Mouse (Mus musculus) forebrain, postnatal 0 days (tissue): ENCODE results near the gene Iqcm. TPM values are rescaled to one million over a fixed set of nuclear protein-coding genes. Genes with fewer than 3 reads are reported as not detected.

Experiments
- ATAC-seq: fragments of 200-750 bp; cut with Nextera tagmentation; 2 replicates; pipeline ENCODE4 v1.8.0; 2017; ENCODE audit warnings: mild to moderate bottlenecking, moderate library complexity
- DNase-seq: peaks from one replicate; pipeline ENCODE4 v3.0.0-alpha.2; 2015
- H3K27ac ChIP-seq: fragments of 300-500 bp; sonication (generic); 2 replicates; pipeline ENCODE4 v1.5.1; 2014; ENCODE audit warnings: low read depth, mild to moderate bottlenecking, antibody characterized with exemption, low read length, moderate library complexity, mixed read lengths
- H3K27me3 ChIP-seq: fragments of 300-500 bp; sonication (generic); 2 replicates; pipeline ENCODE4 v1.6.1; 2014; ENCODE audit warnings: mild to moderate bottlenecking, low read length, mixed read lengths; ENCODE audit not compliant: insufficient read depth
- H3K36me3 ChIP-seq: fragments of 300-500 bp; sonication (generic); 2 replicates; pipeline ENCODE4 v1.6.1; 2014; ENCODE audit warnings: mild to moderate bottlenecking, moderate library complexity; ENCODE audit not compliant: insufficient read depth
- H3K4me1 ChIP-seq: fragments of 300-500 bp; sonication (generic); 2 replicates; pipeline ENCODE4 v1.6.1; 2014; ENCODE audit warnings: antibody characterized with exemption; ENCODE audit not compliant: insufficient read depth
- H3K4me2 ChIP-seq: fragments of 300-500 bp; sonication (generic); 2 replicates; pipeline ENCODE4 v1.6.1; 2014; ENCODE audit warnings: low read depth, mild to moderate bottlenecking, moderate library complexity
- H3K4me3 ChIP-seq: fragments of 300-500 bp; sonication (generic); 2 replicates; pipeline ENCODE4 v1.5.1; 2014; ENCODE audit warnings: low read depth, low read length, mixed read lengths
- H3K9ac ChIP-seq: fragments of 300-500 bp; sonication (generic); 2 replicates; pipeline ENCODE4 v1.6.1; 2014; ENCODE audit warnings: mild to moderate bottlenecking
- H3K9me3 ChIP-seq: fragments of 300-500 bp; sonication (generic); 2 replicates; pipeline ENCODE4 v1.6.1; 2016; ENCODE audit warnings: low read length
- CTCF ChIP-seq: sonication (generic); IDR thresholded peaks from 2 replicates; pipeline ENCODE4 v1.5.1; 2016; ENCODE audit warnings: antibody characterized with exemption, control low read depth, low read depth
- WGBS: fragments of 180-500 bp; shearing (Covaris S2); extraction: QIAGEN DNeasy Blood & Tissue Kit; methylation state at CpG from one replicate; pipeline ENCODE4 v1.1.7; 2014; 5-methylcytosine and 5-hydroxymethylcytosine counted together
- polyA plus RNA-seq: library from polyadenylated mRNA; unstranded; fragments of >200 nt; fragmentation: Nextera tagmentation; extraction: Ambion mirVana; gene quantifications from 2 replicates; pipeline ENCODE4 v1.2.1, GENCODE M21; 2015
- total RNA-seq: library from RNA; depleted of rRNA; stranded (reverse); fragments of >200 nt; gene quantifications from 2 replicates; pipeline ENCODE4 v1.2.3, GENCODE M21; 2014; rRNA removed

Gene Iqcm
- total and polyA plus RNA-seq, 2 experiments from 2014 or later = 0.10 to 0.25 TPM

- Histone ChIP-seq H3K27ac (no peak overlapping the region), H3K4me3 (no peak overlapping the region), H3K9me3 (no peaks in the 10 kb centered on the region), H3K9ac (no peak overlapping the region), H3K4me2 (no peak overlapping the region), H3K27me3 (no peaks in the 10 kb centered on the region), H3K36me3 (no peaks in the 10 kb centered on the region), H3K4me1 (no peaks in the 10 kb centered on the region)
- WGBS = 45% methylated on average over 2 of the region's 2 CpGs
- ATAC-seq (no peak), DNase-seq (no peak)
- no peak for TF ChIP-seq CTCF
Measured at GRCm38 (mm10) chr8:75835245-75835644, 386.8 kb downstream of the Iqcm start.

GRCm38 (mm10) chr8:75917603-75918344, 469.3 kb downstream of the Iqcm start:
- H3K36me3 ChIP-seq = no peaks in the 10 kb centered on the region
- WGBS = 66% methylated on average over 15 of the region's 15 CpGs
- H3K9me3 ChIP-seq = no peaks in the 10 kb centered on the region
- no peaks in the 10 kb centered on the region for H3K4me1 ChIP-seq
- no peaks in the 10 kb centered on the region for H3K27me3 ChIP-seq
- no peak overlapping the region for H3K9ac ChIP-seq
- no peak for ATAC-seq
- no peak for DNase-seq
- no peak overlapping the region for H3K4me3 ChIP-seq
- H3K4me2 ChIP-seq = no peak overlapping the region
- TF ChIP-seq CTCF = no peak
- no peak overlapping the region for H3K27ac ChIP-seq

- H3K4me3 ChIP-seq = no peak overlapping the region
- H3K4me2 ChIP-seq = no peak overlapping the region
- ATAC-seq (peak; percentile 42; the same call in 1 of the 2 replicates), DNase-seq (peak; percentile 20)
- WGBS = 62% methylated on average over 1 of the region's 1 CpGs
- H3K9me3 ChIP-seq = no peaks in the 10 kb centered on the region
- H3K27ac ChIP-seq = no peak overlapping the region
- H3K4me1 ChIP-seq = no peaks in the 10 kb centered on the region
- no peaks in the 10 kb centered on the region for H3K27me3 ChIP-seq
- H3K36me3 ChIP-seq = no peaks in the 10 kb centered on the region
- TF ChIP-seq CTCF = no peak
- no peak overlapping the region for H3K9ac ChIP-seq
Measured at GRCm38 (mm10) chr8:75949166-75949565, 500.7 kb downstream of the Iqcm start.

- no peaks in the 10 kb centered on the region for H3K9me3 ChIP-seq
- TF ChIP-seq CTCF = no peak
- H3K27ac ChIP-seq = no peak overlapping the region
- H3K36me3 ChIP-seq = no peaks in the 10 kb centered on the region
- H3K9ac ChIP-seq = no peak overlapping the region
- ATAC-seq = no peak
- no peak for DNase-seq
- no peak overlapping the region for H3K4me3 ChIP-seq
- H3K4me1 ChIP-seq = no peaks in the 10 kb centered on the region
- H3K4me2 ChIP-seq = no peak overlapping the region
- no peaks in the 10 kb centered on the region for H3K27me3 ChIP-seq
- 79% methylated on average over 2 of the region's 2 CpGs for WGBS
Measured at GRCm38 (mm10) chr8:75956016-75956415, 507.5 kb downstream of the Iqcm start.

- H3K36me3 ChIP-seq = no peaks in the 10 kb centered on the region
- no peak overlapping the region for H3K27ac ChIP-seq
- H3K27me3 ChIP-seq = no peaks in the 10 kb centered on the region
- TF ChIP-seq CTCF = no peak
- H3K4me2 ChIP-seq = no peak overlapping the region
- no peaks in the 10 kb centered on the region for H3K4me1 ChIP-seq
- WGBS = 54% methylated on average over 4 of the region's 4 CpGs
- H3K4me3 ChIP-seq = no peak overlapping the region
- DNase-seq (no peak), ATAC-seq (no peak)
- H3K9ac ChIP-seq = no peak overlapping the region
- H3K9me3 ChIP-seq = no peaks in the 10 kb centered on the region
Measured at GRCm38 (mm10) chr8:76018501-76018900, 570.0 kb downstream of the Iqcm start.

Other genes starting within 250 kb of the Iqcm start
- gene Rasd2, start 234.8 kb upstream of the Iqcm start, total RNA-seq = 4.7 and 11.6 TPM in 2 replicates
- 1.8 and 4.7 TPM in 2 replicates for gene Rasd2, start 234.8 kb upstream of the Iqcm start, polyA plus RNA-seq
- gene Gm10358, start 42.1 kb upstream of the Iqcm start, total RNA-seq = 0.31 and 0.33 TPM in 2 replicates
- gene Gm10358, start 42.1 kb upstream of the Iqcm start, polyA plus RNA-seq = 0.23 TPM in 2 replicates